Mouse (Mus musculus): ENCODE data around the gene Boc. TPM values are rescaled to one million over a fixed set of nuclear protein-coding genes. Genes with fewer than 3 reads are reported as not detected.

Gene Boc
- polyA plus RNA-seq, 1 experiment: not detected

DNA sequence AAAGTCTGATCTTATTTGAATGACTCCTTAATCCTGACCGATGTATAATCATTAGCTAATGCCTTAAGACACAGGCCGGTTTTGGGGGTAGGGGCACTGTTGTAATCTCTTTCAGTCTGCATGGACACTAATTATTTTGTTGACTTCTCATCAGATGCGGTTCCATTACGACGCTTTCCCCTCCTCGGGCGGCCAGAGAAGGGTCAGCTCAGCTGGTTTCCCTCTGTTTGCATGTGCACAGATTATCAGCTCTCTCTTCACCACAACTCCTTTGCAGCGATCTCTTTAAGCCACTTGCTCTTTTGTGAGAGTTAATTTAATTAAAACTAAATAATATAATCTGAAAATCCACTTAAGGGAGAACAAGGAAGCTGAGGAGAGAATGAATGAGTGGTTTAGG lies 29.0 kb downstream of the Boc start:
- no peak overlapping the region for H3K4me3 ChIP-seq (replicated peaks; ENCODE audit: control insufficient read depth, low read depth, low read length)
- H3K4me1 ChIP-seq (ENCODE audit: control insufficient read depth, insufficient read depth, low read length): no peaks in the 10 kb centered on the region
- WGBS: 87% methylated on average over 8 of the region's 8 CpGs
- no peak overlapping the region for H3K27ac ChIP-seq (ENCODE audit: control insufficient read depth, insufficient read depth, low read depth, low read length, poor library complexity)
- TF ChIP-seq CTCF (IDR thresholded peaks at IDR 0.05; ENCODE audit: control insufficient read depth, insufficient read depth, low read length) (no peak), POLR2A (IDR thresholded peaks at IDR 0.05; ENCODE audit: borderline replicate concordance, control insufficient read depth, low read depth, low read length) (no peak)

DNA sequence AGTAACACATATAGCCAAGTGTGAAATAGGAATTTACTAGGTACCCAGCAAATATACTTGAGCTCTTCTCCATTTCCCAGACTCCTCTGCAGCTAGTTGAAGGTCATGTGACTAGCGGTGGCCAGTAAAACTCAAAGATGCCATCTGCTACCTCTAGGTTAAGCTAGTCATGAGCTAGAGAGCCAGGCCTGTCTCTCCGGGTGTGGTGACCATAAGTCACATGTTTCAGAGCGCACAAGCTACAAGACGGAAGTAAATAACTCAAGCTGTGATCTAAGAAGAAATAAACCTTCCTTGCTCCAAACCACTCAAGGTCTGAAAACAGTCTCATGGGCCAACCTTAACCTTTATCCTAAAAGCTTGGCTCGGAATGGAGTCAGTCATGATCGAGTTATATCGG lies 29.7 kb downstream of the Boc start:
- H3K4me1 ChIP-seq (ENCODE audit: control insufficient read depth, insufficient read depth, low read length): no peaks in the 10 kb centered on the region
- H3K27ac ChIP-seq (ENCODE audit: control insufficient read depth, insufficient read depth, low read depth, low read length, poor library complexity): no peak overlapping the region
- WGBS: 85% methylated on average over 7 of the region's 7 CpGs
- TF ChIP-seq CTCF (IDR thresholded peaks at IDR 0.05; ENCODE audit: control insufficient read depth, insufficient read depth, low read length): no peak
- no peak for TF ChIP-seq POLR2A (IDR thresholded peaks at IDR 0.05; ENCODE audit: borderline replicate concordance, control insufficient read depth, low read depth, low read length)
- H3K4me3 ChIP-seq (replicated peaks; ENCODE audit: control insufficient read depth, low read depth, low read length): no peak overlapping the region

GRCm38 (mm10) chr16:44527218-44527905 lies 31.3 kb downstream of the Boc start:
- no peak overlapping the region for H3K27ac ChIP-seq (ENCODE audit: control insufficient read depth, insufficient read depth, low read depth, low read length, poor library complexity)
- no peak overlapping the region for H3K4me3 ChIP-seq (replicated peaks; ENCODE audit: control insufficient read depth, low read depth, low read length)
- no peak for TF ChIP-seq CTCF (IDR thresholded peaks at IDR 0.05; ENCODE audit: control insufficient read depth, insufficient read depth, low read length)
- TF ChIP-seq POLR2A (IDR thresholded peaks at IDR 0.05; ENCODE audit: borderline replicate concordance, control insufficient read depth, low read depth, low read length): no peak
- WGBS: 75% methylated on average over 11 of the region's 11 CpGs
- H3K4me1 ChIP-seq (ENCODE audit: control insufficient read depth, insufficient read depth, low read length): no peaks in the 10 kb centered on the region

GRCm38 (mm10) chr16:44526689-44527088 lies 32.0 kb downstream of the Boc start:
- Histone ChIP-seq H3K4me3 (replicated peaks; ENCODE audit: control insufficient read depth, low read depth, low read length) (no peak overlapping the region), H3K27ac (ENCODE audit: control insufficient read depth, insufficient read depth, low read depth, low read length, poor library complexity) (no peak overlapping the region), H3K4me1 (ENCODE audit: control insufficient read depth, insufficient read depth, low read length) (no peaks in the 10 kb centered on the region)
- WGBS: 74% methylated on average over 12 of the region's 12 CpGs
- TF ChIP-seq CTCF (IDR thresholded peaks at IDR 0.05; ENCODE audit: control insufficient read depth, insufficient read depth, low read length): no peak
- TF ChIP-seq POLR2A (IDR thresholded peaks at IDR 0.05; ENCODE audit: borderline replicate concordance, control insufficient read depth, low read depth, low read length): no peak

GRCm38 (mm10) chr16:44526044-44526443 lies 32.7 kb downstream of the Boc start:
- H3K4me3 ChIP-seq (replicated peaks; ENCODE audit: control insufficient read depth, low read depth, low read length): no peak overlapping the region
- H3K4me1 ChIP-seq (ENCODE audit: control insufficient read depth, insufficient read depth, low read length): no peaks in the 10 kb centered on the region
- WGBS: 75% methylated on average over 1 of the region's 1 CpGs
- TF ChIP-seq CTCF (IDR thresholded peaks at IDR 0.05; ENCODE audit: control insufficient read depth, insufficient read depth, low read length): no peak
- no peak for TF ChIP-seq POLR2A (IDR thresholded peaks at IDR 0.05; ENCODE audit: borderline replicate concordance, control insufficient read depth, low read depth, low read length)
- H3K27ac ChIP-seq (ENCODE audit: control insufficient read depth, insufficient read depth, low read depth, low read length, poor library complexity): no peak overlapping the region

DNA sequence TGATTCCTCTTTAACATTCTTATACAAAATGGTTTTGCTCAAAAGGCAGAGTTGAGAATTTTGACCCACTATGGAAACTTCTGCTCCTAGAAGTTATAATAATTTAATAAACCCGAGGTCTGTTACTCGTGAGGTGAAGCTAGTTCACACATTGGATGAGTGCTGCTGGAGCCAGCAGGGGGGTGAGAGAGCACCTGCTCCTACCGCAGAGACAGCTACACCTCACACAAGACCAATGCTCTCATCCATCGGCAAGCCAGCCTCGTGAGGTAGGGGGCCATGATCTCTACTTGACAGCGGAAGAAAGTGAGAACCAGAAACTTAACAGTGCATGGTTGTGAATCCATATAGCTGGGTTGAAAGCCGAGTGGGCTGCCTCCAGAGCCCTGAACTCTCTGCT lies 35.1 kb downstream of the Boc start:
- 84% methylated on average over 7 of the region's 7 CpGs for WGBS

GRCm38 (mm10) chr16:44516498-44516897 lies 42.2 kb downstream of the Boc start:
- no peak for TF ChIP-seq CTCF (IDR thresholded peaks at IDR 0.05; ENCODE audit: control insufficient read depth, insufficient read depth, low read length)
- no peak for TF ChIP-seq POLR2A (IDR thresholded peaks at IDR 0.05; ENCODE audit: borderline replicate concordance, control insufficient read depth, low read depth, low read length)
- WGBS: 76% methylated on average over 6 of the region's 6 CpGs

More for the DNA sequence above, 35.1 kb downstream of the Boc start:
- Histone ChIP-seq H3K4me3 (replicated peaks; ENCODE audit: control insufficient read depth, low read depth, low read length) (no peak overlapping the region), H3K27ac (ENCODE audit: control insufficient read depth, insufficient read depth, low read depth, low read length, poor library complexity) (no peak overlapping the region), H3K4me1 (ENCODE audit: control insufficient read depth, insufficient read depth, low read length) (no peaks in the 10 kb centered on the region)
- TF ChIP-seq POLR2A (IDR thresholded peaks at IDR 0.05; ENCODE audit: borderline replicate concordance, control insufficient read depth, low read depth, low read length) (no peak), CTCF (IDR thresholded peaks at IDR 0.05; ENCODE audit: control insufficient read depth, insufficient read depth, low read length) (no peak)

DNA sequence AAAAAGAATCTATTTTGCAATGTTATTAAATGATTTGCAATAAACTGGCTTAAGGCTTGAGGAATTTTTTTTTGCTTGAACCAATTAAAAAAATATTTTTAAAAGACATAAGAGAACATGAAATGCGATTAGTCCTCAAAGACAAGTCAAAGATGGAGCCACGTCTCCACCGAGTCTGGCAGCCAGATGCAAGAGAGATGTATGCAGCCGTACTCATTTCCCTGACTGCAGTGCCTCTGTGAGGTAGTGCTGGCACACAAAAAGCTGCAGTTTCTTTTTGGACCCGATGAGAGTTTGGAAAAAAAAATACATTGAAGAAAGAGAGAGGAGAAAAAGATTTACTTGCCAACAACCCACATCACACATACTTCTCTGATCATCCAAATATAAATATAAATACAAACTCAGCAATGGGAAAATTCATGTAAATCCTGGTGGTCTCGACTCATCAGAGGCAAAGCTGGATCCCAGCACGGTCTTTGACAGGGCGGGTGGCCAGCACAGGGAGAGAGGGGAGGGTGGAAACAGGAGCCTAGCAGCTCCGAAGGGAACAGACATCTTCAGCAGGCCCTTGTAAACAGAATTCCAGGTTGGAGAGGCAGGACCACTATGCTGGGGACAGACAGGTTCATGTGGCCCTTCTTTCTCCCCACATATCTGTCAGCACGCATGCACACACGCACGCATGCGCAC lies 48.0 kb downstream of the Boc start:
- Histone ChIP-seq H3K4me3 (replicated peaks; ENCODE audit: control insufficient read depth, low read depth, low read length) (no peak overlapping the region), H3K27ac (ENCODE audit: control insufficient read depth, insufficient read depth, low read depth, low read length, poor library complexity) (no peak overlapping the region), H3K4me1 (ENCODE audit: control insufficient read depth, insufficient read depth, low read length) (no peaks in the 10 kb centered on the region; the same call in 1 of the 2 replicates)
- WGBS: 83% methylated on average over 13 of the region's 13 CpGs
- TF ChIP-seq POLR2A (IDR thresholded peaks at IDR 0.05; ENCODE audit: borderline replicate concordance, control insufficient read depth, low read depth, low read length) (no peak), CTCF (IDR thresholded peaks at IDR 0.05; ENCODE audit: control insufficient read depth, insufficient read depth, low read length) (no peak)

More at GRCm38 (mm10) chr16:44516498-44516897, 42.2 kb downstream of the Boc start:
- no peak overlapping the region for H3K4me3 ChIP-seq (replicated peaks; ENCODE audit: control insufficient read depth, low read depth, low read length)
- H3K27ac ChIP-seq (ENCODE audit: control insufficient read depth, insufficient read depth, low read depth, low read length, poor library complexity): no peak overlapping the region
- no peaks in the 10 kb centered on the region for H3K4me1 ChIP-seq (ENCODE audit: control insufficient read depth, insufficient read depth, low read length)

Measured in bone marrow, adult 2 months (tissue).